Mouse (Mus musculus) embryonic facial prominence, embryonic 15.5 days (tissue): Measurements from ENCODE around the gene Kif21b. TPM values are rescaled to one million over a fixed set of nuclear protein-coding genes. Genes with fewer than 3 reads are reported as not detected.

Experiments
- ATAC-seq: fragments of 200-750 bp; cut with Nextera tagmentation; 2 replicates; pipeline ENCODE4 v1.8.0; 2017; ENCODE audit warnings: low read depth, moderate TSS enrichment; ENCODE audit not compliant: insufficient number of reproducible peaks, low FRiP score, low TSS enrichment
- H3K27ac ChIP-seq: fragments of 300-500 bp; sonication (generic); replicated peaks from 2 replicates; pipeline ENCODE4 v1.5.1; 2015; ENCODE audit warnings: mild to moderate bottlenecking, inconsistent platforms
- H3K27me3 ChIP-seq: fragments of 300-500 bp; sonication (generic); 2 replicates; pipeline ENCODE4 v1.6.1; 2015; ENCODE audit warnings: inconsistent platforms
- H3K36me3 ChIP-seq: fragments of 300-500 bp; sonication (generic); 2 replicates; pipeline ENCODE4 v1.6.1; 2015; ENCODE audit warnings: mild to moderate bottlenecking, inconsistent platforms
- H3K4me1 ChIP-seq: fragments of 300-500 bp; sonication (generic); 2 replicates; pipeline ENCODE4 v1.6.1; 2015; ENCODE audit warnings: inconsistent platforms
- H3K4me2 ChIP-seq: fragments of 300-500 bp; sonication (generic); replicated peaks from 2 replicates; pipeline ENCODE4 v1.6.1; 2015; ENCODE audit warnings: mild to moderate bottlenecking, inconsistent platforms
- H3K4me3 ChIP-seq: fragments of 300-500 bp; sonication (generic); replicated peaks from 2 replicates; pipeline ENCODE4 v1.5.1; 2015; ENCODE audit warnings: mild to moderate bottlenecking, inconsistent platforms
- H3K9ac ChIP-seq: fragments of 300-500 bp; sonication (generic); 2 replicates; pipeline ENCODE4 v1.6.1; 2015; ENCODE audit warnings: inconsistent platforms
- H3K9me3 ChIP-seq: fragments of 300-500 bp; sonication (generic); replicated peaks from 2 replicates; pipeline ENCODE4 v1.6.1; 2016; ENCODE audit warnings: inconsistent platforms
- WGBS: fragments of 180-500 bp; shearing (Covaris S2); methylation state at CpG from one replicate; pipeline ENCODE4 v1.1.7; 2015; 5-methylcytosine and 5-hydroxymethylcytosine counted together
- polyA plus RNA-seq: library from polyadenylated mRNA; unstranded; fragments of >200 nt; fragmentation: Nextera tagmentation; extraction: Ambion mirVana; gene quantifications from 2 replicates; pipeline ENCODE4 v1.2.1, GENCODE M21; 2015

Kif21b gene
- polyA plus RNA-seq, 1 experiment from 2014 or later = 2.8 TPM

- no peaks in the 10 kb centered on the region for H3K36me3 ChIP-seq
- H3K4me2 ChIP-seq = no peak overlapping the region
- peaks cover 94% of the 10 kb centered on the region for H3K4me1 ChIP-seq
- WGBS = 41% methylated on average over 10 of the region's 10 CpGs
- no peak overlapping the region for H3K4me3 ChIP-seq
- peak overlapping the region; percentile 61 for H3K27ac ChIP-seq
- H3K9ac ChIP-seq = no peak overlapping the region
- no peaks in the 10 kb centered on the region for H3K27me3 ChIP-seq
- H3K9me3 ChIP-seq = no peaks in the 10 kb centered on the region
- no peak for ATAC-seq
Observed at GRCm38 (mm10) chr1:136138191-136138830, 7.1 kb downstream of the Kif21b start.

DNA sequence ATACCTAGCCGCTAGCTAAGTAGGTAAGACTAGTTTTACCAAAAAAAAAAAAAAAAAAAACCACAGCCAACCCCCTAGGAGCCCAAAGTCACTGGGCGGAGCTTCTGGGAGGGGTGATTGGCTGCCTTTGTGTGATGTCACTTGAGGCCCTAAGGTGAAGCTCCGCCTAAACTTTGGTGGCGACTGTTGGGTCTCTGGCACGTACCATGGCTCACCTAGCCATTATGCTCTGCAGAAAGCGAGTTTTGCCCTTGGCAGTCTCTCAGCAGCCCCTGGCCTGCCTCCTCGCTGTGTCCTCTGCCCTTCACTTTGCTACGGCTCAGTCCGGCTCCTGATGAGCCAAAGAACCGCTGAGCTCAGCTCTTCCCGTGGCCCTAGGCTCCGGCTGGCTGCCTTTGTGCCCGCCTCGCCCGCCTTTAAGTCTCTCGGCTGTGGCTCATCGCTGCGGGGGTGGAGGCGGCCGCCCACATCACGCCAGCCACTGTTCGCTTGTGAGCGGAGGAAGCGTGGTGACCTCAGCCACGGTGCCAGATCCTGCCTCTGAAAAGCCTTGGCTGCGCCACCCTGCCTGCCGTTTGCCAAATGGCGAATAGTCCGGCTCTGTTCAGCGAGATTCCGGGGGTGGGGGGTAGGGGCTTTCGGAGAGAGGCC is 8.9 kb downstream of the Kif21b start:
- peak overlapping the region; percentile 63 for H3K9ac ChIP-seq
- peak; percentile 53 for ATAC-seq
- WGBS = under 1% methylated on average over 32 of the region's 32 CpGs
- peaks cover 76% of the 10 kb centered on the region for H3K4me1 ChIP-seq
- no peaks in the 10 kb centered on the region for H3K36me3 ChIP-seq
- no peaks in the 10 kb centered on the region for H3K9me3 ChIP-seq
- H3K27ac ChIP-seq = peak overlapping the region; percentile 85
- H3K27me3 ChIP-seq = no peaks in the 10 kb centered on the region
- peak overlapping the region; percentile 54 for H3K4me3 ChIP-seq
- H3K4me2 ChIP-seq = peak overlapping the region; percentile 88

DNA sequence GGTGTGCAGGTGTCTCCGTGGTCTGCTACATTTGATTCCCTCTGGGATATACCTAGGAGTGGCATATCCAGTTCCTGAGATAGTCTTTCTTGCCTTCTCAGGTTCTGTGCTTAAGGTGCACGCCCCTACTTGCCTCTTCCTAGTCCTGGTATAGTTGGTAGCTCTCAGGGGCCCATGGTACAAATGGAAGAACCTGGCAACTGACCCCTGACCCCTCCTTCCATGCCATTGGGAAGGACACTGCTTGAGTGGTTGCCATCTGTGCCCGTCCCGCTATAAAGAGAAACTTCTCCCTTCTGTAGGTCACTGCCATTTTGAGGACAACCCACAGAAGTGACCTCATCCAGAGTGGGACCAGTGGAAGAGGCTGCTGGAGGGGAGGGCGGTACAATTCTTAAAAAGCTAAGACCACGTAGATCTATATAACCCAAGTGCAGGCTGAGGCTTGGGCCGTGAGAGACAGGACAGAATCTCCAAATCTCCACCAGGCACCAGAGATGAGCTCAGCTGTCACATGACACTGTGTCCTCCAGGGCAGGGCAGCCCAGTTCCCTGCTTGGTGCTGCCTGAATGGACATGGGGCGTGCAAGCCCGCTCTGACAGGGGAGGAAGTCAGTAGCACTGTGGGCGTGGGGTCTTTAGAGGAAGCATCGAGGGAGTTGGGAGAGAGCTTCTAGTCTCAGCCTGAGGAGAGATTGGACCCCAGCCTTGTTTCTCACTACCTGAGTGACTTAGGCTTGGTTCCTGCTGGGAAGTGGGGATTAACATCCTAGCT is 10.2 kb downstream of the Kif21b start:
- no peak for ATAC-seq
- Histone ChIP-seq H3K36me3 (no peaks in the 10 kb centered on the region), H3K27ac (no peak overlapping the region), H3K4me3 (no peak overlapping the region), H3K4me1 (peaks cover 63% of the 10 kb centered on the region), H3K4me2 (no peak overlapping the region), H3K9ac (no peak overlapping the region), H3K9me3 (no peaks in the 10 kb centered on the region), H3K27me3 (no peaks in the 10 kb centered on the region)
- WGBS = 76% methylated on average over 11 of the region's 11 CpGs

DNA sequence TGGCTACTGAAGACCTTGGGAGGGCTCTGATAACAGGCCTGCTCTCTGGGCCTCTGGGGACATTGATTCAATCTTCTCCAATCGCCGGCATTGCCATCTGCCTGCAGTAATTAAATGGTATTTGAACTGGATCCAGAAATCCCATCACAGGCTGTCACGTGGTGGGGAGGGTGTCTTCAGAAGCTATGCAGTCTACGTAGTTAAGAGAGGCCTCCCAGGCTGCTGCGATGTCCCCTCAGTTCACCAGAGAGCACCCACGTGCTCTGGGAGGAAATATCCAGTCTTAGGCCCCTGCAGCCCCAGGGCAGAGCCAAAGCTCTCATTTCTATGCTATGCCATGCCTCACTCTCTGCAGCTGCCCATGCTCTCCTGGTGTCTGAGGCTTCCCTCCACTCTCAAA is 11.1 kb downstream of the Kif21b start:
- Histone ChIP-seq H3K4me2 (no peak overlapping the region), H3K36me3 (no peaks in the 10 kb centered on the region), H3K4me3 (no peak overlapping the region), H3K9ac (no peak overlapping the region), H3K9me3 (no peaks in the 10 kb centered on the region), H3K4me1 (peaks cover 53% of the 10 kb centered on the region), H3K27ac (no peak overlapping the region), H3K27me3 (no peaks in the 10 kb centered on the region)
- no peak for ATAC-seq
- WGBS = 14% methylated on average over 6 of the region's 6 CpGs

GRCm38 (mm10) chr1:136143514-136143913 is 12.3 kb downstream of the Kif21b start:
- Histone ChIP-seq H3K9ac (no peak overlapping the region), H3K4me2 (no peak overlapping the region), H3K4me3 (no peak overlapping the region), H3K27me3 (no peaks in the 10 kb centered on the region), H3K27ac (no peak overlapping the region), H3K4me1 (peaks cover 42% of the 10 kb centered on the region), H3K36me3 (peaks cover 10% of the 10 kb centered on the region; the same call in 1 of the 2 replicates), H3K9me3 (no peaks in the 10 kb centered on the region)
- ATAC-seq = no peak
- 90% methylated on average over 10 of the region's 10 CpGs for WGBS

GRCm38 (mm10) chr1:136149702-136150101 is 18.5 kb downstream of the Kif21b start:
- Histone ChIP-seq H3K4me2 (no peak overlapping the region), H3K36me3 (peaks cover 21% of the 10 kb centered on the region), H3K4me1 (peaks cover 7% of the 10 kb centered on the region), H3K9ac (no peak overlapping the region), H3K27me3 (no peaks in the 10 kb centered on the region), H3K27ac (no peak overlapping the region), H3K9me3 (no peaks in the 10 kb centered on the region), H3K4me3 (no peak overlapping the region)
- no peak for ATAC-seq
- WGBS = 64% methylated on average over 9 of the region's 9 CpGs

GRCm38 (mm10) chr1:136151371-136151770 is 20.2 kb downstream of the Kif21b start:
- Histone ChIP-seq H3K4me3 (no peak overlapping the region), H3K27ac (no peak overlapping the region), H3K4me1 (peaks cover 7% of the 10 kb centered on the region), H3K9me3 (no peaks in the 10 kb centered on the region), H3K9ac (no peak overlapping the region), H3K36me3 (peaks cover 23% of the 10 kb centered on the region), H3K27me3 (no peaks in the 10 kb centered on the region), H3K4me2 (no peak overlapping the region)
- ATAC-seq = no peak
- 50% methylated on average over 8 of the region's 8 CpGs for WGBS

- Histone ChIP-seq H3K27me3 (no peaks in the 10 kb centered on the region), H3K36me3 (peaks cover 17% of the 10 kb centered on the region; the same call in 1 of the 2 replicates)
- ATAC-seq = no peak
Observed at GRCm38 (mm10) chr1:136156304-136156703, 25.1 kb downstream of the Kif21b start.

DNA sequence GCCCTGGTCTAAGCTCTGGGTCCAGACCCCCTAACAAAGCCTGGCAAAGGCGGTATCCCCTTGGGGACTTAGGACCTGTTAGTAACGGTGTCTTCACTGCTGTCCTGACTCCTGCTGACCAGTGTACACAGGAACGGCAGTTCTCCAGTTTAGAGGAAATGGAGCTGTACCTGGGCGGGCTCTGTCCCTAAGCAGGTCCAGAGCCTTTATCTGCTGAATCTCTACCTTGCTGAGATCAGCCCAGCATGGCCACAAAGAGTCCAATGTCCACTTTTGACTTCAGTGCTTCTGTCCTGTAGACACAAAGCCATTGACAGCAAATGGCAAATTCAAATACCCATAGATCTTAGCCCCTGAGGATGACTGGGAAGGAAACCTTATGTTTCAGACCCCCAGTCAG is 25.8 kb downstream of the Kif21b start:
- Histone ChIP-seq H3K9ac (no peak overlapping the region), H3K36me3 (peaks cover 17% of the 10 kb centered on the region; the same call in 1 of the 2 replicates), H3K4me3 (no peak overlapping the region), H3K4me1 (no peaks in the 10 kb centered on the region; the same call in 1 of the 2 replicates), H3K4me2 (no peak overlapping the region), H3K9me3 (no peaks in the 10 kb centered on the region), H3K27me3 (no peaks in the 10 kb centered on the region), H3K27ac (no peak overlapping the region)
- 90% methylated on average over 4 of the region's 4 CpGs for WGBS
- no peak for ATAC-seq

More at GRCm38 (mm10) chr1:136156304-136156703, 25.1 kb downstream of the Kif21b start:
- Histone ChIP-seq H3K4me2 (no peak overlapping the region), H3K9me3 (no peaks in the 10 kb centered on the region), H3K9ac (no peak overlapping the region), H3K4me3 (no peak overlapping the region), H3K4me1 (peaks cover 1% of the 10 kb centered on the region), H3K27ac (no peak overlapping the region)
- 96% methylated on average over 4 of the region's 4 CpGs for WGBS

DNA sequence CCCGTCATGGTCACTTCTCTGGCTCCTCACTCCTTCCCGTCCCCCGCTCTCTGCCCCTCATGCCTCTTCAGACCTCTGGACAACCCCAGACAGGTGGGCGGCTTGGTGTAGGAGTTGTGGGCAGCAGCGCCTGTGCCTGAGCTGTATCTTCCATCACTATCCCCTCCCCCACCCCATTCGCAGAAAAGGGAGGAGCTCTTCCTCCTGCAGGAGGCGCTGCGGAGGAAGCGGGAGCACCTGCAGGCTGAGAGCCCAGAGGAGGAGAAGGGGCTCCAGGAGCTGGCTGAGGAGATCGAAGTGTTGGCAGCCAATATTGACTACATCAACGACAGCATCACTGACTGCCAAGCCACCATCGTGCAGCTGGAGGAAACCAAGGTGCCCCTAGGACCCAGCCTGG is 28.6 kb downstream of the Kif21b start:
- WGBS = 53% methylated on average over 12 of the region's 12 CpGs
- H3K36me3 ChIP-seq = peaks cover 20% of the 10 kb centered on the region; the same call in 1 of the 2 replicates
- no peak overlapping the region for H3K9ac ChIP-seq
- no peaks in the 10 kb centered on the region; the same call in 1 of the 2 replicates for H3K4me1 ChIP-seq
- no peaks in the 10 kb centered on the region for H3K27me3 ChIP-seq
- no peak for ATAC-seq
- no peak overlapping the region for H3K4me2 ChIP-seq
- H3K27ac ChIP-seq = no peak overlapping the region
- H3K4me3 ChIP-seq = no peak overlapping the region
- H3K9me3 ChIP-seq = no peaks in the 10 kb centered on the region

- H3K9ac ChIP-seq = no peak overlapping the region
- no peak overlapping the region for H3K27ac ChIP-seq
- no peak overlapping the region for H3K4me2 ChIP-seq
- no peaks in the 10 kb centered on the region for H3K9me3 ChIP-seq
- WGBS = 75% methylated on average over 12 of the region's 12 CpGs
- peaks cover 20% of the 10 kb centered on the region; the same call in 1 of the 2 replicates for H3K36me3 ChIP-seq
- H3K4me1 ChIP-seq = no peaks in the 10 kb centered on the region; the same call in 1 of the 2 replicates
- H3K27me3 ChIP-seq = no peaks in the 10 kb centered on the region
- ATAC-seq = no peak
- no peak overlapping the region for H3K4me3 ChIP-seq
Observed at GRCm38 (mm10) chr1:136160297-136160696, 29.1 kb downstream of the Kif21b start.
